Mouse (Mus musculus): ENCODE measurements at regions not wholly inside any gene's neighbourhood (a gene's known extent, or its start where the extent isn't known, plus 50 kb on each side); places are given as distances from the start of the nearest gene placed in this dataset.
A peak's percentile ranks its signal among the peaks of the same experiment; 100 is the strongest.

DNA sequence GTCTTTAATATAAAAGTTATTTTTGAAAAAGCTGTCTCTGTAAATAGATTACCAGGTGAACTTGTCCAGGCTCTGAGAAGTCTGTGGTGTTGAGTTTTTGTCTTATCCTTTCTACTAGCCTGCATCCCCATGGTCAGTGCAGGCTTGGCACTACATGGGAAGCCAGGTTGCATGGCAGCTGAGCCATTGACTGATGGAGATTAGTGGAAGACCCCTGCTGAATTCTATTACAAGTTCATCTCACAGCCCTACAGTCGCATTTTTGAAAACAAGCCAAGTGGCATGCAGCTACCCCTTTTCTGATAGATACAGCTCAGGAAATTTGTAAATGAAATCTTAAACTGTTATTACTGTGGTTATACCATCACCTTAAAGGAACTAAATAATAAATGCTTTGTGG, 101.2 kb upstream of the Fam184a start:
- DNase-seq (ENCODE audit: low spot score in 2 of 2): no peak

DNA sequence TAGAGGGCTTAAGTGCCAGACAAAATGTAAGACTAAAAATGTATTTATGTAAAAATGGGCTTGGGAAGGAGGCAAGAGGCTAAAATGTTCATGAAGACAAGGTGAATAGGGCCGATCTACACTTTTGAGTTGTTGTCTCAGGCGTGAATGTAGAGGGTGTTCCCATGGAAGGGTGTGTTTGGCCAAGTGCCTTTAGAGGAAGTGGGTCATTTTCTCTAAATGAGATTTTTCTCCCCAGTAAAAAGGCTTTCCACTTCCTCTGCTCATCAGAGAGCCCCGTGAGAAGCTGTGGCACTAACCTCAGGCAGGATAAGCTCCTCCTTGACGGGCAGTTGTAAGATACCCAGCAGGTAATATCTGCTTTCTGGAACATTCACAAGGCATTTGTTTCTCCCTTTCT, 99.6 kb upstream of the Fam184a start:
- DNase-seq (ENCODE audit: low spot score in 2 of 2): no peak

DNA sequence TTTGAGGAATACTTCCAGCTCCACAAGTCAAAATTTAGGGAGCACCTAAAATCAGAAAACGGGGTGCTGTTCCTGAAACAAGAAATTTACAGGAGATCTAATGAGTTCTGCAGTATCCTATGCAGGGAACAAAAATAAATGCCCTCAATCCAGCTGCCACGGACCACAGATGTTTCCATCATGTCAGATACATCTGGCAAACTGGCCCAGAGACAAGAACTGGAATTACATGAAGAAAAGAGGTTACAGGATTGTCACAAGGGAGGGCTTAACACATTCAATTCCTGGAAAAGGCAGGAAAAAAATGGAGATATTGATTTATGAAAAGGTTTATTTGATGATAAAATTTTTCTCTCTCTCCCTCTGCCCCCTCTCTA, 62.3 kb upstream of the Fam184a start:
- DNase-seq (ENCODE audit: low spot score in 2 of 2): no peak

DNA sequence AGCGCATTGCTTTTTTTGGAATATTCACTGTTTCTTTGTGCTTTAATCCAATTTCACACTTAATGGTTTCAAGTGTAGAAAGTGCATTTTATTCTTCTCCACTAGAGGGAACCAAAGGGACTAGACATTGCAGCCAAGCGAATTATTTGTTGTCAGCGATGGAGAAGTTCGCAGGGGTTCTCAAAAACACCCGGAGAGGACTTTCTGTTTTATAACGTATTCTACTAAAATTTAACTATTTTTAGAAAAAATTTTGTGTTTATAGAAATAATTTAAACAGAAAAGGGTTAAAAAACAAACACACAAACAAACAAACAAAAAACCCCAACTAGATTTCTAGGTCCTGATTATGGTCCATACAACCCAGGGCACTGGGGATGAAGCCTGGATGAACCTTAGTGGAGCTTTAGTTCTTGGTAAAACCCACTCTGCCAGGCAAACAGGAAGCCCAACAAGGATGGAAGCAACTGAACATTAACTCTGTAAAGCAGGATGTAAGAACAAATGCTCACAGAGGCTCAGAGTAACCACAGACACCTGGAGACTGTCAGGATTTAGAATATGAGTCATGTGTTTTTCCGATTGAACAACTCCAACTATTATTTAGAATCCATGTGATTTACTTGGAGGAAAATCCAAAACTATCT, 61.8 kb upstream of the Fam184a start:
- no peak for DNase-seq (ENCODE audit: low spot score in 2 of 2)

DNA sequence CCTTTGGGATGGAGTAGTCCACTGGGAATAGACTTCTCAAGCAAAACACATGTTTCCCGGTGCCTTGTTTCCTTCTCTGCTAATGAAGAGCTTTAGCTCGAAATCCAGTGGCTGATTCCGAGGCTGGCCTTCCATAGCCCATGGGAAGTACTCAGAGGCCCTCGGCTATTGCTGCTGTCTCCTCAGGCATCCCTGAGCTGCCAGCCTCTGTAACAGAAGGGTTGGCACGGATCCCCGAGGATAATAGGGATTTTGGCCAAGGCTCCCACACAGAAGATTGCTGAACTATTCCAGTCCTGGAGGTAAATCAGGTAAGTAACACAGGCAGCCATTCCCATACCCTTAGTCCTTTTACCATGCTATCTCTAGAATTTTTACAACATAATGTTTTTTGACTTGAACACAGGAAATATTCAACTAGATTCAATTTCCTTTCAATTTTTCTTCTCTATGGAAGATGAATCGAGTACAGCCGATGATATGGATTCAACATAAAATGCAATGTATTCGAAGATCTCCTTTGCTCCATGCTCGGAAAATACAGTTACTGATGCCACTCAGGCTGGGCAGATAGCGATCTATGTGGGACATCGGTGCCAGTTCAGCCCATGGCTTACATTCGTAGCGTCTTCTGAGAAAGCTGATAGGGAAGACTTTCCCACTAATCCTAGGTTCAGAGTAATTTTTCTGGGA, 61.1 kb upstream of the Fam184a start:
- DNase-seq (ENCODE audit: low spot score in 2 of 2): peak in 1 of 2 experiments; percentile 47

DNA sequence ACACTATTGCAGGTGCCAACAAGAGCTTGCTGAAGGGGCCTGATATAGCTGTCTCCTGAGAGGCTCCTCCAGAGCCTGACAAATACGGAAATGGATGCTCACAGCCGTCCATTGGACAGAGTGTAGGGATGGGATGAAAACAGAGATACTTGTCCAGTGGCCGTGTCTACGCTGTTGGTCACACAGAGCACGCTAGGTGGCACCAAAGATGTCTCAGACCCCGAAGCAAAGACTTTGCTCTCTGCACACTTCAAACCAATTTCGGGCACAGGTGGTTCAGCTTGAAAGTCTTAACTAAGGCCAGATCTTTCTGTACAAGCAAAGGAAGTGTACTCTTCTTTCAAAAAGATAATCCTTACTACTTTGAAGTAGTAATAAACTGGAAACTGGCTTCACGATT, 55.8 kb upstream of the Fam184a start:
- no peak for DNase-seq (ENCODE audit: low spot score in 2 of 2)

DNA sequence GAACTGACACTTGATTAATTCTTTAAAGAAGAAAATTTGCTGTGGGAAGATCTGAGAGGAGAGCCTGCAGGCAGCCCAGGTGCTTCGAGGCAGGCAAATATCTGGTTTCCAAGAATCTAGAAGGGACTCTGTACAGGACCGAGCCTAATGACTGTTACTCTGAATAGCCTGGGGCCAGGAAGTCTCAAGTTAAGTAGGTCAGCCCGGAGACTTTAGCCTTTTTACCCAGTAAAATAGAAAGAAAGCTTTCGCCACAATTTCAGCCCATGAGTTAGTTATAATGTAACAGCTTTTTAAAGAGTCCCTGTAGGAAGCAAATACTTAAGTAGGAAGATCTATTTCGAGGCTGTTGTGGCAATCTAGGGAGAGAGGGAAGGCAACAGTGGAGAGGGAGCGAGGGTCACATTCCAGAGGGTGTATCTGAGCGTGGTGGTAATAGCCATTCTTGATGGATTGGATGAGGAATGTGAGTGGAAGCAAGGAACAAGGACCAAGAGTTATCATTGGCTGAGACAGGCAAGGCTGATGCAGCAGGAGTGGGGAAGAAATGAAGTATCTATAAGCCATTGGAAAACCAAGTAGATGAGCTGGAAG, 50.2 kb upstream of the Fam184a start:
- no peak for DNase-seq (ENCODE audit: low spot score in 2 of 2)
